Mouse (Mus musculus): ENCODE data around the gene Plaur.

DNA sequence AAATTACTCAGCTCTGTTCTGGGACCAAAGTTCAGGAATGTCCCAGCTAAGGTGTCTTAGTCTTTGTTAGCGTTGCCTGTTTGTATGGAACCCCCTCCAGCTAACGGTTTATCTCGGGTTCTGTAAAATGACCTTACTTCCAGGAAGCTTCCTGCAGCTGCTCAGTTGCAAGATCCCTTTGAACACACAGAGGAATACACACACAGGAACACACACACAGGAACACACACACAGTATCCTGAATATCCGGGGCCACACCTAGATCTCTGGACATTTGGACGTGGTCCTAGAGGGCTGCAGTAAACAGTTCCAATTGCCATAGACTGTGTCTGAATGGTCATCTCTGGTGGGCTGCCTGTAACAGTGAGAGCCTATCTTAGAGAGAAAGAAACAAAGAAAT, 6.6 kb upstream of the Plaur start:
- TF ChIP-seq CTCF (IDR thresholded peaks at IDR 0.05; ENCODE audit: extremely low read depth, insufficient read depth, low read length) (no peak), POLR2A (IDR thresholded peaks at IDR 0.05; ENCODE audit: extremely low read depth, insufficient read depth, low read length) (no peak)
